Mouse (Mus musculus): ENCODE data around the gene Atp8b5.

- TF ChIP-seq CTCF (IDR thresholded peaks at IDR 0.05; ENCODE audit: extremely low read depth, insufficient read depth, low read length) (no peak), POLR2A (IDR thresholded peaks at IDR 0.05; ENCODE audit: extremely low read depth, insufficient read depth, low read length) (no peak)
Observed at GRCm38 (mm10) chr4:43382155-43383020, 115.4 kb downstream of the Atp8b5 start.

Measured in cortical plate, adult 2 months (tissue).